Mouse (Mus musculus) gastrocnemius, postnatal 25 days (tissue): Measurements from ENCODE around the gene Mylip. TPM values are rescaled to one million over a fixed set of nuclear protein-coding genes. Genes with fewer than 3 reads are reported as not detected.

Experiments used
- DNase-seq: peaks from one replicate; pipeline ENCODE4 v3.0.0; 2022
- total RNA-seq, 2 experiments: library from RNA; stranded (reverse); gene quantifications; 1 replicate in 1 of 2; 2 replicates in 1 of 2; pipeline ENCODE4 v1.2.3; 2021

Gene Mylip
- total RNA-seq, 2 experiments from 2014 or later: 6.1 to 11.4 TPM

GRCm38 (mm10) chr13:45429239-45429638, 39.7 kb downstream of the Mylip start:
- no peak for DNase-seq

- peak; percentile 33 for DNase-seq
Observed at GRCm38 (mm10) chr13:45437134-45437533, 47.6 kb downstream of the Mylip start.

- DNase-seq: no peak
Observed at GRCm38 (mm10) chr13:45438853-45439252, 49.3 kb downstream of the Mylip start.

- DNase-seq: no peak
Observed at GRCm38 (mm10) chr13:45440226-45440625, 50.7 kb downstream of the Mylip start.

GRCm38 (mm10) chr13:45442451-45442850, 52.9 kb downstream of the Mylip start:
- DNase-seq: no peak

- no peak for DNase-seq
Observed at GRCm38 (mm10) chr13:45442918-45443535, 53.5 kb downstream of the Mylip start.

- DNase-seq: no peak
Observed at GRCm38 (mm10) chr13:45444220-45444619, 54.7 kb downstream of the Mylip start.

GRCm38 (mm10) chr13:45444652-45445051, 55.1 kb downstream of the Mylip start:
- DNase-seq: no peak

GRCm38 (mm10) chr13:45446636-45447035, 57.1 kb downstream of the Mylip start:
- no peak for DNase-seq

- DNase-seq: no peak
Observed at GRCm38 (mm10) chr13:45452437-45452836, 62.9 kb downstream of the Mylip start.

- DNase-seq: no peak
Observed at GRCm38 (mm10) chr13:45453033-45453432, 63.5 kb downstream of the Mylip start.

GRCm38 (mm10) chr13:45454044-45454443, 64.5 kb downstream of the Mylip start:
- no peak for DNase-seq

GRCm38 (mm10) chr13:45454641-45455040, 65.1 kb downstream of the Mylip start:
- DNase-seq: no peak

GRCm38 (mm10) chr13:45455108-45455861, 65.7 kb downstream of the Mylip start:
- peak; percentile 23 for DNase-seq

- DNase-seq: no peak
Observed at GRCm38 (mm10) chr13:45455862-45456192, 66.3 kb downstream of the Mylip start.

GRCm38 (mm10) chr13:45457459-45457858, 67.9 kb downstream of the Mylip start:
- DNase-seq: no peak

- peak; percentile 32 for DNase-seq
Observed at GRCm38 (mm10) chr13:45460177-45460576, 70.6 kb downstream of the Mylip start.

GRCm38 (mm10) chr13:45461370-45461958, 71.9 kb downstream of the Mylip start:
- no peak for DNase-seq

Other genes starting within 250 kb of the Mylip start
- gene Gmpr, start 117.7 kb downstream of the Mylip start, total RNA-seq: 100 to 1,000 TPM; 132 to 159 TPM